Mouse (Mus musculus): Measurements from ENCODE around the gene Olfr960. TPM values are rescaled to one million over a fixed set of nuclear protein-coding genes. Genes with fewer than 3 reads are reported as not detected.

The Olfr960 gene
- polyA plus RNA-seq, 1 experiment from 2014 or later: not detected

- no peak overlapping the region for H3K27ac ChIP-seq (ENCODE audit: low read depth, low read length)
- WGBS: 96% methylated on average over 3 of the region's 3 CpGs
Measured at GRCm38 (mm10) chr9:39623783-39624182, 2.6 kb downstream of the Olfr960 start.

GRCm38 (mm10) chr9:39624711-39625110, 3.5 kb downstream of the Olfr960 start:
- 79% methylated on average over 2 of the region's 2 CpGs for WGBS
- H3K27me3 ChIP-seq (replicated peaks; ENCODE audit: control insufficient read depth, insufficient read depth, low read length): no peaks in the 10 kb centered on the region
- no peak for ATAC-seq
- H3K4me3 ChIP-seq (ENCODE audit: low read length): no peak overlapping the region
- H3K9ac ChIP-seq (ENCODE audit: low read depth, low read length): no peak overlapping the region
- no peaks in the 10 kb centered on the region for H3K4me1 ChIP-seq (ENCODE audit: control insufficient read depth, insufficient read depth, low read depth, low read length)
- H3K9me3 ChIP-seq (ENCODE audit: control insufficient read depth, low read length): no peaks in the 10 kb centered on the region
- H3K36me3 ChIP-seq (ENCODE audit: control insufficient read depth, insufficient read depth, low read length): no peaks in the 10 kb centered on the region
- no peak overlapping the region for H3K4me2 ChIP-seq (ENCODE audit: low read length)
- H3K27ac ChIP-seq (ENCODE audit: low read depth, low read length): no peak overlapping the region

More at GRCm38 (mm10) chr9:39623783-39624182, 2.6 kb downstream of the Olfr960 start:
- Histone ChIP-seq H3K9ac (ENCODE audit: low read depth, low read length) (no peak overlapping the region), H3K4me2 (ENCODE audit: low read length) (no peak overlapping the region), H3K4me3 (ENCODE audit: low read length) (no peak overlapping the region), H3K4me1 (ENCODE audit: control insufficient read depth, insufficient read depth, low read depth, low read length) (no peaks in the 10 kb centered on the region), H3K9me3 (ENCODE audit: control insufficient read depth, low read length) (no peaks in the 10 kb centered on the region), H3K36me3 (ENCODE audit: control insufficient read depth, insufficient read depth, low read length) (no peaks in the 10 kb centered on the region), H3K27me3 (replicated peaks; ENCODE audit: control insufficient read depth, insufficient read depth, low read length) (no peaks in the 10 kb centered on the region)
- no peak for ATAC-seq

GRCm38 (mm10) chr9:39629069-39629468, 7.9 kb downstream of the Olfr960 start:
- H3K4me2 ChIP-seq (ENCODE audit: low read length): no peak overlapping the region
- no peaks in the 10 kb centered on the region for H3K27me3 ChIP-seq (replicated peaks; ENCODE audit: control insufficient read depth, insufficient read depth, low read length)
- 89% methylated on average over 2 of the region's 2 CpGs for WGBS
- no peaks in the 10 kb centered on the region; the same call in 1 of the 2 replicates for H3K4me1 ChIP-seq (ENCODE audit: control insufficient read depth, insufficient read depth, low read depth, low read length)
- H3K27ac ChIP-seq (ENCODE audit: low read depth, low read length): no peak overlapping the region
- no peak overlapping the region for H3K9ac ChIP-seq (ENCODE audit: low read depth, low read length)
- no peaks in the 10 kb centered on the region for H3K9me3 ChIP-seq (ENCODE audit: control insufficient read depth, low read length)
- no peak for ATAC-seq
- no peaks in the 10 kb centered on the region for H3K36me3 ChIP-seq (ENCODE audit: control insufficient read depth, insufficient read depth, low read length)
- H3K4me3 ChIP-seq (ENCODE audit: low read length): no peak overlapping the region

GRCm38 (mm10) chr9:39633913-39634594, 12.9 kb downstream of the Olfr960 start:
- H3K36me3 ChIP-seq (ENCODE audit: control insufficient read depth, insufficient read depth, low read length): no peaks in the 10 kb centered on the region
- no peaks in the 10 kb centered on the region for H3K27me3 ChIP-seq (replicated peaks; ENCODE audit: control insufficient read depth, insufficient read depth, low read length)
- no peak overlapping the region for H3K9ac ChIP-seq (ENCODE audit: low read depth, low read length)
- H3K4me3 ChIP-seq (ENCODE audit: low read length): no peak overlapping the region
- ATAC-seq: peak; percentile 94
- peak overlapping the region; percentile 64 for H3K27ac ChIP-seq (ENCODE audit: low read depth, low read length)
- peaks cover 3% of the 10 kb centered on the region; the same call in 1 of the 2 replicates for H3K4me1 ChIP-seq (ENCODE audit: control insufficient read depth, insufficient read depth, low read depth, low read length)
- H3K9me3 ChIP-seq (ENCODE audit: control insufficient read depth, low read length): no peaks in the 10 kb centered on the region
- H3K4me2 ChIP-seq (ENCODE audit: low read length): no peak overlapping the region
- WGBS: 24% methylated on average over 4 of the region's 4 CpGs

- Histone ChIP-seq H3K4me1 (ENCODE audit: control insufficient read depth, insufficient read depth, low read depth, low read length) (no peaks in the 10 kb centered on the region), H3K27me3 (replicated peaks; ENCODE audit: control insufficient read depth, insufficient read depth, low read length) (no peaks in the 10 kb centered on the region), H3K9me3 (ENCODE audit: control insufficient read depth, low read length) (no peaks in the 10 kb centered on the region)
Measured at GRCm38 (mm10) chr9:39644785-39645184, 23.6 kb downstream of the Olfr960 start, which contains the start of gene Olfr961. TSS of gene Olfr961 (plus strand) at chr9:39645085.

GRCm38 (mm10) chr9:39647382-39647781, 26.2 kb downstream of the Olfr960 start:
- no peak for ATAC-seq
- H3K27ac ChIP-seq (ENCODE audit: low read depth, low read length): no peak overlapping the region
- no peaks in the 10 kb centered on the region for H3K4me1 ChIP-seq (ENCODE audit: control insufficient read depth, insufficient read depth, low read depth, low read length)
- H3K9me3 ChIP-seq (ENCODE audit: control insufficient read depth, low read length): no peaks in the 10 kb centered on the region
- 92% methylated on average over 4 of the region's 4 CpGs for WGBS
- no peaks in the 10 kb centered on the region for H3K36me3 ChIP-seq (ENCODE audit: control insufficient read depth, insufficient read depth, low read length)
- H3K4me3 ChIP-seq (ENCODE audit: low read length): no peak overlapping the region
- H3K9ac ChIP-seq (ENCODE audit: low read depth, low read length): no peak overlapping the region
- no peaks in the 10 kb centered on the region for H3K27me3 ChIP-seq (replicated peaks; ENCODE audit: control insufficient read depth, insufficient read depth, low read length)
- no peak overlapping the region for H3K4me2 ChIP-seq (ENCODE audit: low read length)

More at GRCm38 (mm10) chr9:39644785-39645184, 23.6 kb downstream of the Olfr960 start, which contains the start of gene Olfr961:
- ATAC-seq: no peak
- Histone ChIP-seq H3K4me2 (ENCODE audit: low read length) (no peak within 1 kb of the TSS), H3K36me3 (ENCODE audit: control insufficient read depth, insufficient read depth, low read length) (no peaks in the 10 kb centered on the region), H3K4me3 (ENCODE audit: low read length) (no peak within 1 kb of the TSS), H3K9ac (ENCODE audit: low read depth, low read length) (no peak within 1 kb of the TSS), H3K27ac (ENCODE audit: low read depth, low read length) (no peak within 1 kb of the TSS)

GRCm38 (mm10) chr9:39654756-39655396, 33.7 kb downstream of the Olfr960 start:
- peak; percentile 71 for ATAC-seq
- Histone ChIP-seq H3K27ac (ENCODE audit: low read depth, low read length) (no peak overlapping the region), H3K36me3 (ENCODE audit: control insufficient read depth, insufficient read depth, low read length) (no peaks in the 10 kb centered on the region)

GRCm38 (mm10) chr9:39666905-39667304, 45.7 kb downstream of the Olfr960 start, which contains the start of gene Olfr963:
TSS of gene Olfr963 (plus strand) at chr9:39667205.
- H3K4me2 ChIP-seq (ENCODE audit: low read length): no peak within 1 kb of the TSS
- H3K4me3 ChIP-seq (ENCODE audit: low read length): no peak within 1 kb of the TSS
- H3K27ac ChIP-seq (ENCODE audit: low read depth, low read length): no peak within 1 kb of the TSS
- ATAC-seq: no peak
- no peaks in the 10 kb centered on the region for H3K36me3 ChIP-seq (ENCODE audit: control insufficient read depth, insufficient read depth, low read length)
- H3K27me3 ChIP-seq (replicated peaks; ENCODE audit: control insufficient read depth, insufficient read depth, low read length): no peaks in the 10 kb centered on the region
- H3K4me1 ChIP-seq (ENCODE audit: control insufficient read depth, insufficient read depth, low read depth, low read length): no peaks in the 10 kb centered on the region
- no peak within 1 kb of the TSS for H3K9ac ChIP-seq (ENCODE audit: low read depth, low read length)
- no peaks in the 10 kb centered on the region for H3K9me3 ChIP-seq (ENCODE audit: control insufficient read depth, low read length)
- WGBS: 95% methylated on average over 1 of the region's 1 CpGs

More at GRCm38 (mm10) chr9:39654756-39655396, 33.7 kb downstream of the Olfr960 start:
- 51% methylated on average over 6 of the region's 6 CpGs for WGBS
- Histone ChIP-seq H3K4me3 (ENCODE audit: low read length) (no peak overlapping the region), H3K27me3 (replicated peaks; ENCODE audit: control insufficient read depth, insufficient read depth, low read length) (no peaks in the 10 kb centered on the region), H3K9me3 (ENCODE audit: control insufficient read depth, low read length) (no peaks in the 10 kb centered on the region), H3K9ac (ENCODE audit: low read depth, low read length) (no peak overlapping the region), H3K4me1 (ENCODE audit: control insufficient read depth, insufficient read depth, low read depth, low read length) (no peaks in the 10 kb centered on the region), H3K4me2 (ENCODE audit: low read length) (no peak overlapping the region)

- H3K27me3 ChIP-seq (replicated peaks; ENCODE audit: control insufficient read depth, insufficient read depth, low read length): no peaks in the 10 kb centered on the region
- no peaks in the 10 kb centered on the region for H3K4me1 ChIP-seq (ENCODE audit: control insufficient read depth, insufficient read depth, low read depth, low read length)
- H3K4me2 ChIP-seq (ENCODE audit: low read length): no peak overlapping the region
- no peaks in the 10 kb centered on the region for H3K9me3 ChIP-seq (ENCODE audit: control insufficient read depth, low read length)
- H3K27ac ChIP-seq (ENCODE audit: low read depth, low read length): no peak overlapping the region
- H3K9ac ChIP-seq (ENCODE audit: low read depth, low read length): no peak overlapping the region
- H3K4me3 ChIP-seq (ENCODE audit: low read length): no peak overlapping the region
- no peak for ATAC-seq
- H3K36me3 ChIP-seq (ENCODE audit: control insufficient read depth, insufficient read depth, low read length): no peaks in the 10 kb centered on the region
- 79% methylated on average over 2 of the region's 2 CpGs for WGBS
Measured at GRCm38 (mm10) chr9:39669723-39670122, 48.5 kb downstream of the Olfr960 start.

Data from hindbrain, embryonic 16.5 days (tissue).